Mouse (Mus musculus) brain, adult 2 months (tissue): ENCODE measurements around the gene Poll.

Source experiments
- DNase-seq: peaks from one replicate; pipeline ENCODE4 v3.0.0; 2011; ENCODE audit warnings: low read depth, low spot score

The Poll gene

GRCm38 (mm10) chr19:45560153-45560890 lies at the start of gene Poll, which contains the start of gene Gm17018:
Gene Poll (minus strand): TSS chr19:45560531.
Gene Gm17018 (plus strand): TSS chr19:45560615.
- peak; percentile 90 for DNase-seq

- DNase-seq: no peak
Measured at GRCm38 (mm10) chr19:45608648-45609339, 48.5 kb upstream of the Poll start.

- DNase-seq: no peak
Measured at GRCm38 (mm10) chr19:45607479-45607878, 47.1 kb upstream of the Poll start.

GRCm38 (mm10) chr19:45606701-45607100 lies 46.4 kb upstream of the Poll start:
- no peak for DNase-seq

GRCm38 (mm10) chr19:45602606-45603005 lies 42.3 kb upstream of the Poll start:
- no peak for DNase-seq

- DNase-seq: no peak
Measured at GRCm38 (mm10) chr19:45597106-45597505, 36.8 kb upstream of the Poll start.

- no peak for DNase-seq
Measured at GRCm38 (mm10) chr19:45596434-45596833, 36.1 kb upstream of the Poll start.

GRCm38 (mm10) chr19:45596019-45596418 lies 35.7 kb upstream of the Poll start:
- no peak for DNase-seq

GRCm38 (mm10) chr19:45595481-45595880 lies 35.1 kb upstream of the Poll start:
- DNase-seq: no peak

GRCm38 (mm10) chr19:45594079-45594478 lies 33.7 kb upstream of the Poll start:
- DNase-seq: no peak

GRCm38 (mm10) chr19:45592916-45593315 lies 32.6 kb upstream of the Poll start:
- peak; percentile 54 for DNase-seq

GRCm38 (mm10) chr19:45591704-45592103 lies 31.4 kb upstream of the Poll start:
- peak; percentile 59 for DNase-seq

- DNase-seq: peak; percentile 61
Measured at GRCm38 (mm10) chr19:45589761-45590160, 29.4 kb upstream of the Poll start.

GRCm38 (mm10) chr19:45587509-45588292 lies 27.4 kb upstream of the Poll start:
- no peak for DNase-seq

- DNase-seq: no peak
Measured at GRCm38 (mm10) chr19:45586850-45587249, 26.5 kb upstream of the Poll start.

GRCm38 (mm10) chr19:45584856-45585620 lies 24.7 kb upstream of the Poll start:
- DNase-seq: no peak

GRCm38 (mm10) chr19:45583136-45583535 lies 22.8 kb upstream of the Poll start:
- no peak for DNase-seq

- DNase-seq: no peak
Measured at GRCm38 (mm10) chr19:45582161-45582560, 21.8 kb upstream of the Poll start.

- DNase-seq: peak; percentile 35
Measured at GRCm38 (mm10) chr19:45581257-45581656, 20.9 kb upstream of the Poll start.

- no peak for DNase-seq
Measured at GRCm38 (mm10) chr19:45580235-45580634, 19.9 kb upstream of the Poll start.

- no peak for DNase-seq
Measured at GRCm38 (mm10) chr19:45579416-45579815, 19.1 kb upstream of the Poll start.
